Mouse (Mus musculus): Measurements from ENCODE around the gene Vpreb1. TPM values are rescaled to one million over a fixed set of nuclear protein-coding genes. Genes with fewer than 3 reads are reported as not detected.

Vpreb1 gene
- total and polyA plus RNA-seq, 2 experiments: 2.4 TPM; not detected in 1

DNA sequence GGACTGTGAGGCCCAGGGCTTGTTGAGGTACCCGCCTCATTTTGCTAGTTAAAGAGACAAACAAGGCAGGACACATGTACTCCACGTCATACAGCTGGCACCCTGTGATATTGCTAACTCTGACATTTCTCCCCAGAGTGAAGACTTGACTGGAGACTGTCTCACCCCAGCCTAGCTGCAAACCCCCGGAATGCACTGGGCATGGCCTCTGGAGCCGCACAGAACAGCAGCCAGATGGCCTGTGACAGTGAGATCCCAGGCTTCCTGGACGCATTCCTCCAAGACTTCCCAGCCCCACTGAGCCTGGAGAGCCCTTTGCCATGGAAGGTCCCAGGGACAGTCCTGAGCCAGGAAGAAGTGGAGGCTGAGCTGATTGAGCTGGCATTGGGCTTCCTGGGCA is 32.5 kb upstream of the Vpreb1 start:
- H3K79me2 ChIP-seq (ENCODE audit: control insufficient read depth, insufficient read depth, low read length): peaks cover 4% of the 10 kb centered on the region; the same call in 1 of the 2 replicates
- H3K27ac ChIP-seq (replicated peaks; ENCODE audit: insufficient read depth, low read depth, low read length): no peak overlapping the region
- no peak overlapping the region for H3K9ac ChIP-seq (ENCODE audit: low read depth, low read length)
- no peak overlapping the region for H3K4me3 ChIP-seq (ENCODE audit: insufficient read depth, low read depth, low read length)
- H3K36me3 ChIP-seq (ENCODE audit: control insufficient read depth, insufficient read depth, low read length): peaks cover 11% of the 10 kb centered on the region; the same call in 1 of the 2 replicates
- no peak for DNase-seq (ENCODE audit: extremely low read depth, low read depth, low spot score)
- no peak for TF ChIP-seq POLR2A (IDR thresholded peaks at IDR 0.05; ENCODE audit: extremely low read depth, insufficient read depth, low read length)
- TF ChIP-seq CTCF (IDR thresholded peaks at IDR 0.05; ENCODE audit: low read depth, low read length): no peak
- peaks cover 2% of the 10 kb centered on the region; the same call in 1 of the 2 replicates for H3K4me1 ChIP-seq (ENCODE audit: control insufficient read depth, insufficient read depth, low read length)
- 85% methylated on average over 5 of the region's 5 CpGs for WGBS
- no peaks in the 10 kb centered on the region for H3K27me3 ChIP-seq (ENCODE audit: control insufficient read depth, insufficient read depth, low read length)

DNA sequence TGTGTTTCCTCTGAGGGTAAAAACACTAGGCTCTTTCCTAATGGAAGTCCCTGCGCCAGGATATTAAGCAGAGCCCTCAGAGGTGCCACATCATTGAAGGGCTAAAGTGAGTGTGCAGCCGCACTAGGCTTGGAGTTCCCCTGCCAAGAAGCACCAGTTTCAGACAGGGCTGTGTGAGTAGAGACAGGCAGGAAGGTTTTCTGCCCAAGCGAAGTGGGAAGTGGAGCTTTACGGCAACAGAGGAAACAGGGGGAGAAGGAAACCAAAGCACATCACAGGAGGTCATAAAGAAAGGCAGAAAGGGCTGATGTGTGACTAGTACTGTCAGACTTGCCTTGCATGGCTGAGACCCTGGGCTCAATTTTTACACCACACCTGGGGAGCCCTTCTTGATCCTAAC is 31.7 kb upstream of the Vpreb1 start:
- H3K4me1 ChIP-seq (ENCODE audit: control insufficient read depth, insufficient read depth, low read length): peaks cover 3% of the 10 kb centered on the region; the same call in 1 of the 2 replicates
- no peak overlapping the region for H3K27ac ChIP-seq (replicated peaks; ENCODE audit: insufficient read depth, low read depth, low read length)
- DNase-seq (ENCODE audit: extremely low read depth, low read depth, low spot score): no peak
- peaks cover 4% of the 10 kb centered on the region; the same call in 1 of the 2 replicates for H3K79me2 ChIP-seq (ENCODE audit: control insufficient read depth, insufficient read depth, low read length)
- no peaks in the 10 kb centered on the region for H3K27me3 ChIP-seq (ENCODE audit: control insufficient read depth, insufficient read depth, low read length)
- 73% methylated on average over 4 of the region's 4 CpGs for WGBS
- H3K4me3 ChIP-seq (ENCODE audit: insufficient read depth, low read depth, low read length): no peak overlapping the region
- no peak overlapping the region for H3K9ac ChIP-seq (ENCODE audit: low read depth, low read length)
- peaks cover 11% of the 10 kb centered on the region; the same call in 1 of the 2 replicates for H3K36me3 ChIP-seq (ENCODE audit: control insufficient read depth, insufficient read depth, low read length)
- TF ChIP-seq CTCF (IDR thresholded peaks at IDR 0.05; ENCODE audit: low read depth, low read length) (no peak), POLR2A (IDR thresholded peaks at IDR 0.05; ENCODE audit: extremely low read depth, insufficient read depth, low read length) (no peak)

DNA sequence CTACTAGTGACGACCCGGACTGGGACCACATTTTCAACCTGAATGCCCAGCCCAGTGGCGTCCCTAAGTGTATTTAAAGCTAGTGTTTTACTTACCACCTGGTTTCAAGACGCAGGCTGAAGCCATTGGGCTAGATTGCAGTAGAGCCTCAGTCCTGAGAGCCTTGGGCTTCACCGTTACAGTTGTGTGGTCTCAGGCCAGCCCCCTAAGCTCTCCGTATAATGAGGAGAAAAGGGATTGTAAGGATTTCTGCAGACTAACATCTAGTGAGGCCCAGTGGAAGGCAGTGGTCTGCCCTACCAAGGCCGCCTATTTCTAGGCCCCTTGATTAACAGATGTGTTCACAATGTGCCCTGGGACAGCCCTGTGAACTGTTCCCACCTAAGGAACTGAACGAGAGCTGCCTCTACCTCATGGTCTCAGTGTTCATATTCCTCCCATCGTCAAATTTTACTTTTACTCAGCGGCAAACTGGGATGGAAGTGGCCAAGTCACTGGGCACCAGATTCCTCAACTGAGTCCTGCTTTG is 26.5 kb upstream of the Vpreb1 start:
- peaks cover 10% of the 10 kb centered on the region; the same call in 1 of the 2 replicates for H3K79me2 ChIP-seq (ENCODE audit: control insufficient read depth, insufficient read depth, low read length)
- H3K4me3 ChIP-seq (ENCODE audit: insufficient read depth, low read depth, low read length): peak overlapping the region; percentile 74
- peaks cover 5% of the 10 kb centered on the region for H3K4me1 ChIP-seq (ENCODE audit: control insufficient read depth, insufficient read depth, low read length)
- TF ChIP-seq CTCF (IDR thresholded peaks at IDR 0.05; ENCODE audit: low read depth, low read length): no peak
- TF ChIP-seq POLR2A (IDR thresholded peaks at IDR 0.05; ENCODE audit: extremely low read depth, insufficient read depth, low read length): no peak
- WGBS: 30% methylated on average over 10 of the region's 10 CpGs
- peak; percentile 10 for DNase-seq (ENCODE audit: extremely low read depth, low read depth, low spot score)
- peak overlapping the region; percentile 14; the same call in 1 of the 2 replicates for H3K27ac ChIP-seq (replicated peaks; ENCODE audit: insufficient read depth, low read depth, low read length)
- H3K9ac ChIP-seq (ENCODE audit: low read depth, low read length): peak overlapping the region; percentile 78
- H3K36me3 ChIP-seq (ENCODE audit: control insufficient read depth, insufficient read depth, low read length): peaks cover 4% of the 10 kb centered on the region; the same call in 1 of the 2 replicates
- H3K27me3 ChIP-seq (ENCODE audit: control insufficient read depth, insufficient read depth, low read length): no peaks in the 10 kb centered on the region

GRCm38 (mm10) chr16:16896382-16897055 is 25.9 kb upstream of the Vpreb1 start, which contains the start of gene Ppm1f:
Gene Ppm1f, plus strand, starts transcription at chr16:16896469.
- peak within 1 kb of the TSS; percentile 74 for H3K4me3 ChIP-seq (ENCODE audit: insufficient read depth, low read depth, low read length)
- peak within 1 kb of the TSS; percentile 78 for H3K9ac ChIP-seq (ENCODE audit: low read depth, low read length)
- H3K4me1 ChIP-seq (ENCODE audit: control insufficient read depth, insufficient read depth, low read length): peaks cover 5% of the 10 kb centered on the region
- under 1% methylated on average over 29 of the region's 29 CpGs for WGBS
- H3K36me3 ChIP-seq (ENCODE audit: control insufficient read depth, insufficient read depth, low read length): peaks cover 10% of the 10 kb centered on the region
- H3K27ac ChIP-seq (replicated peaks; ENCODE audit: insufficient read depth, low read depth, low read length): peak within 1 kb of the TSS; percentile 14
- TF ChIP-seq POLR2A (IDR thresholded peaks at IDR 0.05; ENCODE audit: extremely low read depth, insufficient read depth, low read length): peak; percentile 71
- TF ChIP-seq CTCF (IDR thresholded peaks at IDR 0.05; ENCODE audit: low read depth, low read length): peak; percentile 96
- peaks cover 10% of the 10 kb centered on the region; the same call in 1 of the 2 replicates for H3K79me2 ChIP-seq (ENCODE audit: control insufficient read depth, insufficient read depth, low read length)
- peak; percentile 87 for DNase-seq (ENCODE audit: extremely low read depth, low read depth, low spot score)
- no peaks in the 10 kb centered on the region for H3K27me3 ChIP-seq (ENCODE audit: control insufficient read depth, insufficient read depth, low read length)

DNA sequence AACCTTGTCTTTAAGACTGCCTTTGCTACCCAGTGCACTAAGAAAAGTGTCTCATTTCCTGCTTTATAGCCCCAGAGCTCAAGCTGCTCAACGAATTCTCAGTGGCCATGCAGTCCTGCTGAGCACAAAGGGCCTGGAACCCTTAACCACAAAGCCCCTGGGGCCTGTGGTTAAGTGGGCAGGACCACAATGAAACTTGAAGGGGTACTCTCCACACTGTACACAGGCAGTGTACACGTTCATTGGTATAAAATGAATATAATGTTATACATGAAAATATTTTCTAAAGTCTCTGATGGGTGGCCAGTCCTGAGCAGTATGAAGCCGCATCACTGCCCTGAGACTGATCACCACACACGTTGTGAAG is 25.4 kb upstream of the Vpreb1 start:
- no peaks in the 10 kb centered on the region for H3K27me3 ChIP-seq (ENCODE audit: control insufficient read depth, insufficient read depth, low read length)
- H3K4me3 ChIP-seq (ENCODE audit: insufficient read depth, low read depth, low read length): no peak overlapping the region
- peaks cover 5% of the 10 kb centered on the region for H3K4me1 ChIP-seq (ENCODE audit: control insufficient read depth, insufficient read depth, low read length)
- no peak for TF ChIP-seq CTCF (IDR thresholded peaks at IDR 0.05; ENCODE audit: low read depth, low read length)
- no peak for TF ChIP-seq POLR2A (IDR thresholded peaks at IDR 0.05; ENCODE audit: extremely low read depth, insufficient read depth, low read length)
- peaks cover 10% of the 10 kb centered on the region; the same call in 1 of the 2 replicates for H3K79me2 ChIP-seq (ENCODE audit: control insufficient read depth, insufficient read depth, low read length)
- peaks cover 14% of the 10 kb centered on the region for H3K36me3 ChIP-seq (ENCODE audit: control insufficient read depth, insufficient read depth, low read length)
- H3K27ac ChIP-seq (replicated peaks; ENCODE audit: insufficient read depth, low read depth, low read length): no peak overlapping the region
- no peak overlapping the region for H3K9ac ChIP-seq (ENCODE audit: low read depth, low read length)
- DNase-seq (ENCODE audit: extremely low read depth, low read depth, low spot score): no peak
- 29% methylated on average over 4 of the region's 4 CpGs for WGBS
